Mouse (Mus musculus): Measurements from ENCODE around the gene Pomgnt2. TPM values are rescaled to one million over a fixed set of nuclear protein-coding genes. Genes with fewer than 3 reads are reported as not detected.

Gene Pomgnt2
- total and polyA plus RNA-seq, 2 experiments from 2014 or later, result 33.2 to 106 TPM

- H3K4me2 ChIP-seq (ENCODE audit: low read depth, low read length), result no peak overlapping the region
- no peak overlapping the region for H3K4me3 ChIP-seq (ENCODE audit: low read length)
- WGBS, result 66% methylated on average over 15 of the region's 15 CpGs
- H3K4me1 ChIP-seq (ENCODE audit: insufficient read depth, low read length), result no peaks in the 10 kb centered on the region
- peak overlapping the region; percentile 3; the same call in 1 of the 2 replicates for H3K27ac ChIP-seq
- H3K27me3 ChIP-seq (ENCODE audit: insufficient read depth, low read length), result no peaks in the 10 kb centered on the region
- DNase-seq (ENCODE audit: low spot score) (peak; percentile 81), ATAC-seq (peak; percentile 48; the same call in 1 of the 2 replicates)
- peaks cover 5% of the 10 kb centered on the region; the same call in 1 of the 2 replicates for H3K36me3 ChIP-seq (ENCODE audit: insufficient read depth, low read length)
- H3K9me3 ChIP-seq (ENCODE audit: low read length), result no peaks in the 10 kb centered on the region
- no peak overlapping the region for H3K9ac ChIP-seq (replicated peaks; ENCODE audit: low read length)
- TF ChIP-seq CTCF (IDR thresholded peaks at IDR 0.05; ENCODE audit: low read depth), result peak; percentile 100
Measured at GRCm38 (mm10) chr9:121984465-121985461, 12.1 kb downstream of the Pomgnt2 start.

GRCm38 (mm10) chr9:121983504-121983903 lies 13.4 kb downstream of the Pomgnt2 start:
- Histone ChIP-seq H3K36me3 (ENCODE audit: insufficient read depth, low read length) (peaks cover 5% of the 10 kb centered on the region; the same call in 1 of the 2 replicates), H3K27me3 (ENCODE audit: insufficient read depth, low read length) (no peaks in the 10 kb centered on the region), H3K4me3 (ENCODE audit: low read length) (no peak overlapping the region), H3K4me1 (ENCODE audit: insufficient read depth, low read length) (no peaks in the 10 kb centered on the region), H3K27ac (no peak overlapping the region), H3K9me3 (ENCODE audit: low read length) (no peaks in the 10 kb centered on the region), H3K9ac (replicated peaks; ENCODE audit: low read length) (no peak overlapping the region), H3K4me2 (ENCODE audit: low read depth, low read length) (no peak overlapping the region)
- WGBS, result 42% methylated on average over 15 of the region's 15 CpGs
- DNase-seq (ENCODE audit: low spot score) (peak; percentile 76), ATAC-seq (peak; percentile 63)
- peak; percentile 92 for TF ChIP-seq CTCF (IDR thresholded peaks at IDR 0.05; ENCODE audit: low read depth)

- Histone ChIP-seq H3K4me1 (ENCODE audit: insufficient read depth, low read length) (no peaks in the 10 kb centered on the region), H3K4me2 (ENCODE audit: low read depth, low read length) (no peak overlapping the region)
- WGBS, result 91% methylated on average over 15 of the region's 15 CpGs
Measured at GRCm38 (mm10) chr9:121982665-121983064, 14.2 kb downstream of the Pomgnt2 start.

GRCm38 (mm10) chr9:121982214-121982613 lies 14.7 kb downstream of the Pomgnt2 start:
- H3K9me3 ChIP-seq (ENCODE audit: low read length), result no peaks in the 10 kb centered on the region
- no peak overlapping the region for H3K9ac ChIP-seq (replicated peaks; ENCODE audit: low read length)
- H3K36me3 ChIP-seq (ENCODE audit: insufficient read depth, low read length), result peaks cover 5% of the 10 kb centered on the region; the same call in 1 of the 2 replicates
- H3K4me3 ChIP-seq (ENCODE audit: low read length), result no peak overlapping the region
- no peak overlapping the region for H3K27ac ChIP-seq
- no peaks in the 10 kb centered on the region for H3K4me1 ChIP-seq (ENCODE audit: insufficient read depth, low read length)
- 98% methylated on average over 22 of the region's 22 CpGs for WGBS
- DNase-seq (ENCODE audit: low spot score) (no peak), ATAC-seq (no peak)
- no peak overlapping the region for H3K4me2 ChIP-seq (ENCODE audit: low read depth, low read length)
- no peaks in the 10 kb centered on the region for H3K27me3 ChIP-seq (ENCODE audit: insufficient read depth, low read length)
- TF ChIP-seq CTCF (IDR thresholded peaks at IDR 0.05; ENCODE audit: low read depth), result no peak

More at GRCm38 (mm10) chr9:121982665-121983064, 14.2 kb downstream of the Pomgnt2 start:
- Histone ChIP-seq H3K27ac (no peak overlapping the region), H3K36me3 (ENCODE audit: insufficient read depth, low read length) (peaks cover 5% of the 10 kb centered on the region; the same call in 1 of the 2 replicates), H3K9me3 (ENCODE audit: low read length) (no peaks in the 10 kb centered on the region), H3K4me3 (ENCODE audit: low read length) (no peak overlapping the region), H3K27me3 (ENCODE audit: insufficient read depth, low read length) (no peaks in the 10 kb centered on the region), H3K9ac (replicated peaks; ENCODE audit: low read length) (no peak overlapping the region)
- TF ChIP-seq CTCF (IDR thresholded peaks at IDR 0.05; ENCODE audit: low read depth), result no peak
- no peak for DNase-seq (ENCODE audit: low spot score)
- ATAC-seq, result no peak

GRCm38 (mm10) chr9:121981466-121982105 lies 15.3 kb downstream of the Pomgnt2 start:
- Histone ChIP-seq H3K27ac (no peak overlapping the region), H3K9ac (replicated peaks; ENCODE audit: low read length) (no peak overlapping the region), H3K36me3 (ENCODE audit: insufficient read depth, low read length) (peaks cover 5% of the 10 kb centered on the region; the same call in 1 of the 2 replicates), H3K27me3 (ENCODE audit: insufficient read depth, low read length) (no peaks in the 10 kb centered on the region), H3K4me2 (ENCODE audit: low read depth, low read length) (no peak overlapping the region), H3K9me3 (ENCODE audit: low read length) (no peaks in the 10 kb centered on the region), H3K4me1 (ENCODE audit: insufficient read depth, low read length) (no peaks in the 10 kb centered on the region), H3K4me3 (ENCODE audit: low read length) (no peak overlapping the region)
- TF ChIP-seq CTCF (IDR thresholded peaks at IDR 0.05; ENCODE audit: low read depth), result no peak
- no peak for DNase-seq (ENCODE audit: low spot score)
- 75% methylated on average over 10 of the region's 10 CpGs for WGBS
- ATAC-seq, result no peak

GRCm38 (mm10) chr9:121981046-121981445 lies 15.9 kb downstream of the Pomgnt2 start:
- H3K36me3 ChIP-seq (ENCODE audit: insufficient read depth, low read length), result peaks cover 5% of the 10 kb centered on the region; the same call in 1 of the 2 replicates
- no peak for TF ChIP-seq CTCF (IDR thresholded peaks at IDR 0.05; ENCODE audit: low read depth)
- H3K27me3 ChIP-seq (ENCODE audit: insufficient read depth, low read length), result no peaks in the 10 kb centered on the region
- no peak overlapping the region for H3K4me2 ChIP-seq (ENCODE audit: low read depth, low read length)
- H3K9ac ChIP-seq (replicated peaks; ENCODE audit: low read length), result no peak overlapping the region
- H3K4me3 ChIP-seq (ENCODE audit: low read length), result no peak overlapping the region
- no peak overlapping the region for H3K27ac ChIP-seq
- WGBS, result 83% methylated on average over 9 of the region's 9 CpGs
- no peaks in the 10 kb centered on the region for H3K9me3 ChIP-seq (ENCODE audit: low read length)
- H3K4me1 ChIP-seq (ENCODE audit: insufficient read depth, low read length), result no peaks in the 10 kb centered on the region
- ATAC-seq, result no peak
- no peak for DNase-seq (ENCODE audit: low spot score)

Measured in hindbrain, postnatal 0 days (tissue).